Mouse (Mus musculus): Measurements from ENCODE around the gene Rpp30. TPM values are rescaled to one million over a fixed set of nuclear protein-coding genes. Genes with fewer than 3 reads are reported as not detected.

Gene Rpp30
- total RNA-seq (2014; rRNA removed) (16.8 and 21.3 TPM in 2 replicates), polyA plus RNA-seq (2015; fragmentation: Nextera tagmentation; extraction: Ambion mirVana) (72.8 and 77.7 TPM in 2 replicates)

- ATAC-seq: peak; percentile 97
- 3% methylated on average over 34 of the region's 34 CpGs for WGBS
These were observed at the start of gene Rpp30 for GRCm38 (mm10) chr19:36083262-36084225. TSS of gene Rpp30 (plus strand) at chr19:36083716.

DNA sequence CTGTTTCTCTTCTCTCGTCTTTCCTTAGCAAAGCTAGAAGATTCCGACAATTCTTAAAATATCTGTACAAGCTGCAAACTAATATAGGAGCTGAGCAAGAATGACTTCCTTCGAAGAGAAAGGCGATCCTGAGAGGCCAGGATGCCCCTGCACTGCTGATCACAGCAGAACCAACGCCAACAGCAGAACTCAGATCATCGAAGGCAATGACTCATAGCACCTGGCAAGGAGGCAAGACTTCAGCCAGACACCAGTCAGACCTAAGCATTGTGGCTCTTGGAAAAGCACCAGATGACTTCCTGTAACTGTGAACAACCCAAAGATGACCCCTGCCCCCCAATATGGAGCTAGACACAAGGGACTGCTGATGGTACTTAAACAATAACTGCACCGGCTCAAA, 37.5 kb upstream of the Rpp30 start:
- H3K27me3 ChIP-seq (ENCODE audit: insufficient read depth, low read length): no peaks in the 10 kb centered on the region
- H3K27ac ChIP-seq: no peak overlapping the region
- H3K4me1 ChIP-seq (ENCODE audit: insufficient read depth, low read length): no peaks in the 10 kb centered on the region
- no peak overlapping the region for H3K9ac ChIP-seq (replicated peaks; ENCODE audit: low read length)
- ATAC-seq: no peak
- H3K4me3 ChIP-seq (ENCODE audit: low read length): no peak overlapping the region
- TF ChIP-seq CTCF (IDR thresholded peaks at IDR 0.05; ENCODE audit: low read depth): no peak
- no peak overlapping the region for H3K4me2 ChIP-seq (ENCODE audit: low read depth, low read length)
- WGBS: 85% methylated on average over 7 of the region's 7 CpGs
- no peaks in the 10 kb centered on the region for H3K9me3 ChIP-seq (ENCODE audit: low read length)
- no peak for DNase-seq (ENCODE audit: low spot score)
- no peaks in the 10 kb centered on the region for H3K36me3 ChIP-seq (ENCODE audit: insufficient read depth, low read length)

More at GRCm38 (mm10) chr19:36083262-36084225, at the start of gene Rpp30:
- Histone ChIP-seq H3K9ac (replicated peaks; ENCODE audit: low read length) (peak within 1 kb of the TSS; percentile 65), H3K36me3 (ENCODE audit: insufficient read depth, low read length) (peaks cover 6% of the 10 kb centered on the region), H3K4me1 (ENCODE audit: insufficient read depth, low read length) (no peaks in the 10 kb centered on the region), H3K4me2 (ENCODE audit: low read depth, low read length) (peak within 1 kb of the TSS; percentile 82), H3K4me3 (ENCODE audit: low read length) (peak within 1 kb of the TSS; percentile 86), H3K9me3 (ENCODE audit: low read length) (no peaks in the 10 kb centered on the region), H3K27me3 (ENCODE audit: insufficient read depth, low read length) (no peaks in the 10 kb centered on the region), H3K27ac (peak within 1 kb of the TSS; percentile 54)
- TF ChIP-seq CTCF (IDR thresholded peaks at IDR 0.05; ENCODE audit: low read depth): no peak
- peak; percentile 95 for DNase-seq (ENCODE audit: low spot score)

GRCm38 (mm10) chr19:36056502-36057221, 26.9 kb upstream of the Rpp30 start:
- DNase-seq (ENCODE audit: low spot score): peak; percentile 11

GRCm38 (mm10) chr19:36057231-36057811, 26.2 kb upstream of the Rpp30 start, which contains the start of gene Htr7:
TSS of gene Htr7 (minus strand) at chr19:36057507.
- no peak for TF ChIP-seq CTCF (IDR thresholded peaks at IDR 0.05; ENCODE audit: low read depth)
- peak; percentile 76 for DNase-seq (ENCODE audit: low spot score)
- H3K27ac ChIP-seq: peak within 1 kb of the TSS; percentile 60

More at GRCm38 (mm10) chr19:36056502-36057221, 26.9 kb upstream of the Rpp30 start:
- peak overlapping the region; percentile 84 for H3K4me2 ChIP-seq (ENCODE audit: low read depth, low read length)
- H3K27ac ChIP-seq: peak overlapping the region; percentile 60
- peak; percentile 24 for ATAC-seq
- peak overlapping the region; percentile 65 for H3K4me3 ChIP-seq (ENCODE audit: low read length)
- H3K9ac ChIP-seq (replicated peaks; ENCODE audit: low read length): peak overlapping the region; percentile 56
- 7% methylated on average over 49 of the region's 49 CpGs for WGBS
- no peak for TF ChIP-seq CTCF (IDR thresholded peaks at IDR 0.05; ENCODE audit: low read depth)
- H3K9me3 ChIP-seq (ENCODE audit: low read length): no peaks in the 10 kb centered on the region
- H3K36me3 ChIP-seq (ENCODE audit: insufficient read depth, low read length): no peaks in the 10 kb centered on the region
- H3K4me1 ChIP-seq (ENCODE audit: insufficient read depth, low read length): no peaks in the 10 kb centered on the region
- H3K27me3 ChIP-seq (ENCODE audit: insufficient read depth, low read length): no peaks in the 10 kb centered on the region

GRCm38 (mm10) chr19:36062801-36063529, 20.6 kb upstream of the Rpp30 start:
- no peaks in the 10 kb centered on the region for H3K9me3 ChIP-seq (ENCODE audit: low read length)
- WGBS: 65% methylated on average over 2 of the region's 2 CpGs
- no peak overlapping the region for H3K27ac ChIP-seq
- no peak overlapping the region for H3K9ac ChIP-seq (replicated peaks; ENCODE audit: low read length)
- DNase-seq (ENCODE audit: low spot score) (peak; percentile 65), ATAC-seq (no peak)
- no peaks in the 10 kb centered on the region for H3K27me3 ChIP-seq (ENCODE audit: insufficient read depth, low read length)
- H3K4me3 ChIP-seq (ENCODE audit: low read length): no peak overlapping the region
- TF ChIP-seq CTCF (IDR thresholded peaks at IDR 0.05; ENCODE audit: low read depth): peak; percentile 52
- H3K4me2 ChIP-seq (ENCODE audit: low read depth, low read length): no peak overlapping the region
- H3K4me1 ChIP-seq (ENCODE audit: insufficient read depth, low read length): no peaks in the 10 kb centered on the region
- H3K36me3 ChIP-seq (ENCODE audit: insufficient read depth, low read length): no peaks in the 10 kb centered on the region

More at GRCm38 (mm10) chr19:36057231-36057811, 26.2 kb upstream of the Rpp30 start, which contains the start of gene Htr7:
- Histone ChIP-seq H3K36me3 (ENCODE audit: insufficient read depth, low read length) (no peaks in the 10 kb centered on the region), H3K9me3 (ENCODE audit: low read length) (no peaks in the 10 kb centered on the region), H3K4me1 (ENCODE audit: insufficient read depth, low read length) (no peaks in the 10 kb centered on the region), H3K27me3 (ENCODE audit: insufficient read depth, low read length) (no peaks in the 10 kb centered on the region), H3K9ac (replicated peaks; ENCODE audit: low read length) (peak within 1 kb of the TSS; percentile 56), H3K4me2 (ENCODE audit: low read depth, low read length) (peak within 1 kb of the TSS; percentile 84), H3K4me3 (ENCODE audit: low read length) (peak within 1 kb of the TSS; percentile 65)
- ATAC-seq: peak; percentile 94
- WGBS: under 1% methylated on average over 58 of the region's 86 CpGs
